Mouse (Mus musculus) layer of hippocampus, adult 2 months (tissue): ENCODE measurements around the gene Slc37a4. TPM values are rescaled to one million over a fixed set of nuclear protein-coding genes. Genes with fewer than 3 reads are reported as not detected.
"Not testable (repeated sequence)": the region's sequence is repeated elsewhere in the genome, so short reads cannot be mapped to it uniquely, and the experiment has no call there.

Source experiments
- DNase-seq, 2 experiments: peaks; one replicate each; pipeline ENCODE4 v3.0.0; 2022; ENCODE audit warnings: low spot score in 2 of 2
- H3K27ac ChIP-seq: fragments of 200-600 bp; 2 replicates; pipeline ENCODE4 v1.8.1; 2022
- H3K4me3 ChIP-seq: fragments of 200-600 bp; 2 replicates; pipeline ENCODE4 v1.8.1; 2022; ENCODE audit warnings: mild to moderate bottlenecking
- CTCF ChIP-seq: fragments of 200-600 bp; conservative IDR thresholded peaks from 2 replicates; pipeline ENCODE4 v1.8.1; 2022; ENCODE audit warnings: antibody characterized with exemption, mild to moderate bottlenecking, moderate library complexity
- total RNA-seq, 2 experiments: library from RNA; stranded (reverse); gene quantifications; 2 replicates each; pipeline ENCODE4 v1.2.3; 2021

The Slc37a4 gene
- total RNA-seq, 2 experiments from 2014 or later: 29.5 to 30.2 TPM

- peak; percentile 91 to 92 for DNase-seq
- TF ChIP-seq CTCF: no peak
- Histone ChIP-seq H3K27ac (peak within 1 kb of the TSS; percentile 92), H3K4me3 (peak within 1 kb of the TSS; percentile 85)
Measured at GRCm38 (mm10) chr9:44406906-44407751, 10.5 kb downstream of the Slc37a4 start, which contains the start of the genes Rps25 and Trappc4. Rps25 (plus strand) TSS chr9:44407139. Trappc4 (minus strand) TSS chr9:44407600.

- TF ChIP-seq CTCF: no peak
- Histone ChIP-seq H3K4me3 (peak overlapping the region; percentile 85), H3K27ac (peak overlapping the region; percentile 92)
- no peak for DNase-seq
Measured at GRCm38 (mm10) chr9:44407752-44408097, 11.1 kb downstream of the Slc37a4 start.

GRCm38 (mm10) chr9:44408693-44409092 is 12.0 kb downstream of the Slc37a4 start:
- H3K4me3 ChIP-seq: peak overlapping the region; percentile 85
- not testable (repeated sequence) for H3K27ac ChIP-seq, DNase-seq

- H3K4me3 ChIP-seq: no peak overlapping the region
- TF ChIP-seq CTCF: no peak
- no peak overlapping the region for H3K27ac ChIP-seq
- no peak for DNase-seq
Measured at GRCm38 (mm10) chr9:44410647-44411336, 14.1 kb downstream of the Slc37a4 start.

- no peak overlapping the region for H3K27ac ChIP-seq
- TF ChIP-seq CTCF: no peak
- H3K4me3 ChIP-seq: no peak overlapping the region
- DNase-seq: no peak
Measured at GRCm38 (mm10) chr9:44411601-44412130, 15.0 kb downstream of the Slc37a4 start.

- Histone ChIP-seq H3K27ac (no peak overlapping the region), H3K4me3 (no peak overlapping the region)
- TF ChIP-seq CTCF: no peak
- no peak for DNase-seq
Measured at GRCm38 (mm10) chr9:44412306-44412705, 15.7 kb downstream of the Slc37a4 start.

GRCm38 (mm10) chr9:44412781-44413180 is 16.1 kb downstream of the Slc37a4 start:
- Histone ChIP-seq H3K27ac (no peak overlapping the region), H3K4me3 (no peak overlapping the region)
- no peak for TF ChIP-seq CTCF
- no peak for DNase-seq

- H3K27ac ChIP-seq: peak overlapping the region; percentile 93
- H3K4me3 ChIP-seq: peak overlapping the region; percentile 96
- no peak for TF ChIP-seq CTCF
- no peak for DNase-seq
Measured at GRCm38 (mm10) chr9:44417156-44417891, 20.7 kb downstream of the Slc37a4 start.

- TF ChIP-seq CTCF: peak; percentile 97
- H3K4me3 ChIP-seq: peak overlapping the region; percentile 96
- peak overlapping the region; percentile 93 for H3K27ac ChIP-seq
- peak; percentile 95 to 97 for DNase-seq
Measured at GRCm38 (mm10) chr9:44417892-44418363, 21.3 kb downstream of the Slc37a4 start.

GRCm38 (mm10) chr9:44418519-44419385 is 22.1 kb downstream of the Slc37a4 start, which contains the start of gene Ccdc84:
Ccdc84 (minus strand) TSS chr9:44418569.
- no peak for DNase-seq
- H3K4me3 ChIP-seq: peak within 1 kb of the TSS; percentile 96
- no peak for TF ChIP-seq CTCF
- peak within 1 kb of the TSS; percentile 93 for H3K27ac ChIP-seq

GRCm38 (mm10) chr9:44419730-44420129 is 23.1 kb downstream of the Slc37a4 start:
- DNase-seq, H3K27ac ChIP-seq, H3K4me3 ChIP-seq: not testable (repeated sequence)
